Mouse (Mus musculus): ENCODE data around the gene Tbl2. TPM values are rescaled to one million over a fixed set of nuclear protein-coding genes. Genes with fewer than 3 reads are reported as not detected.
A peak's percentile ranks its signal among the peaks of the same experiment; 100 is the strongest.

Tbl2 gene
- total RNA-seq (2021): 10 to 100 TPM in 1 of 2 experiments, 1 to 10 TPM in 1; 9.9 to 10.6 TPM
- 5.8 and 8.8 TPM in 2 replicates for polyA plus RNA-seq (2012; rRNA removed)
- long read RNA-seq, full-length matches to known transcripts: 6 of 10 reads
- long read RNA-seq, partial matches to known transcripts: 4 of 10 reads
- long read RNA-seq, other reads (novel, unspliced or antisense): 0 of 10 reads

DNA sequence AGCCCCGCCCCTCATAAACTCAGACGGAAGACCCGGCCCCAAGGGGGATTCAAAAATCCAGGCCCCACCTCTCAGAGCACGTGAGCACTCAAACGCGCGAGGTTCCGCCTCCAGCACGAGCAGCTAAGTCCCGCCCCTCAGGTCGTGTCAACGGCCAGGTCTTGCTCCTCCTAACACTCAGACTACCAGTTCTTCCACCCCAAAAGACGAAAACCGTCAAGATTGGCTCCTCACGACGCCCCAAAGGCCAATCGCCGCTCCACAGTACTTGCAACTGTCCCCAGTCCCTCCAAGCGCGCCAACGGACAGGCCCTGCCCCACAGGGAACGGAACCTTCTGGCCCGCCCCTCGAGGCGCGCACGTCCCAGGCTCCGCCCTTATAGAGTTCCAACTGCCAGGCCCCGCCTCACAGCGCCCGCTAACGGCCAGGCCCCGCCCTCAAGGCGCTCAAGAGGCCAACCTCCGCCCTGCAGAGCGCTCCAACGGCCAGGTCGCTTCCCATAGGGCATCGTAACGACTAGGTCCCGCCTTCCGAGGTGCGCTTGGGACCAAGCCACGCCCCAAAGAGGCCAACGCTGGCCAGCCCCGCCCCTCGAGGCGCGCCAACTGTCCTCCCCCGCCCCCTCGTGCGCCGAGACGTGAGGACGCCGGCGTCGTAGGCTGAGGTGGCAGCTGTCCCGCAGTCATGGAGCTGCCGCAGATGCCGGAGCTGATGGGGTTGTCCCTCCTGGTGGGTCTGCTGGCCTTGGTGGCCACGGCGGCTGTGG, at the start of gene Tbl2:
Tbl2 (plus strand) TSS at position 605 of the 767 bp plus-strand sequence.
- H3K36me3 ChIP-seq (ENCODE audit: control insufficient read depth, insufficient read depth, low read length): no peaks in the 10 kb centered on the region
- peak within 1 kb of the TSS; percentile 84 for H3K4me3 ChIP-seq
- no peaks in the 10 kb centered on the region for H3K27me3 ChIP-seq (ENCODE audit: control insufficient read depth, insufficient read depth, low read length)
- H3K79me2 ChIP-seq (replicated peaks; ENCODE audit: control insufficient read depth, insufficient read depth, low read length): no peaks in the 10 kb centered on the region
- intact Hi-C loops (cut with DNase I): loop anchor here (2.0 kb wide), 1 partner anchor 38 kb away; the partner anchor contains the start of gene Baz1b
- peak; percentile 99 for DNase-seq
- H3K9ac ChIP-seq (ENCODE audit: low read depth, low read length): peak within 1 kb of the TSS; percentile 81
- no peaks in the 10 kb centered on the region; the same call in 1 of the 2 replicates for H3K4me1 ChIP-seq (ENCODE audit: control insufficient read depth, insufficient read depth, low read length)
- H3K27ac ChIP-seq: peak within 1 kb of the TSS; percentile 91
- peak; percentile 30; the same call in 1 of the 2 replicates for TF ChIP-seq EP300 (IDR thresholded peaks at IDR 0.05; ENCODE audit: insufficient read depth, low read depth, low read length)
- TF ChIP-seq CTCF (IDR thresholded peaks at IDR 0.05): 0 out of 2 replicates have a peak, but pooled peaks have one; percentile 17
- peak; percentile 76 for TF ChIP-seq POLR2A (IDR thresholded peaks at IDR 0.05; ENCODE audit: insufficient read depth, low read depth, low read length)
- WGBS: under 1% methylated on average over 63 of the region's 63 CpGs

DNA sequence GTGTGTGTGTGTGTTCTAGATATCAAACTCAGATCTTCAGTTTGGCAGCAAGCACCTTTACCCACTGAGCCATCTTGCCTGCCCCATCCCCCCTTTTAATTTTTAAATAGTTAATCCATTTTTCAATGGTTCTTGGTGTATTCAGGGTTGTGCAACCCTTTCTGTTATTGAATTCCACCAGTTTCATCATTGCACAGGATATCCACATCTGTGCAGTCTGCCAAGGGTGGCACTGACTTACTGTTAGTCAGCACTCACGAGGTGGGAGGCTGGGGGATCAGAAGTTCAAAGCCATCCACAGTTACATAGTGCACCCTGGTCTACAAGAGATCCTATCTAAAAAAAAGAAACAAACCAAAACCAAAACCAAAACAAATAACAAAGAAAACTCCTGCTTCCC, 48.5 kb upstream of the Tbl2 start:
- 38% methylated on average over 1 of the region's 1 CpGs for WGBS
- intact Hi-C loops (cut with DNase I): no loop called here
- TF ChIP-seq EP300 (IDR thresholded peaks at IDR 0.05; ENCODE audit: insufficient read depth, low read depth, low read length) (no peak), CTCF (IDR thresholded peaks at IDR 0.05) (no peak), POLR2A (IDR thresholded peaks at IDR 0.05; ENCODE audit: insufficient read depth, low read depth, low read length) (no peak)
- Histone ChIP-seq H3K9ac (ENCODE audit: low read depth, low read length) (no peak overlapping the region), H3K4me3 (no peak overlapping the region), H3K79me2 (replicated peaks; ENCODE audit: control insufficient read depth, insufficient read depth, low read length) (no peaks in the 10 kb centered on the region), H3K27me3 (ENCODE audit: control insufficient read depth, insufficient read depth, low read length) (peaks cover 2% of the 10 kb centered on the region), H3K36me3 (ENCODE audit: control insufficient read depth, insufficient read depth, low read length) (no peaks in the 10 kb centered on the region), H3K4me1 (ENCODE audit: control insufficient read depth, insufficient read depth, low read length) (no peaks in the 10 kb centered on the region), H3K27ac (no peak overlapping the region)
- DNase-seq: no peak

DNA sequence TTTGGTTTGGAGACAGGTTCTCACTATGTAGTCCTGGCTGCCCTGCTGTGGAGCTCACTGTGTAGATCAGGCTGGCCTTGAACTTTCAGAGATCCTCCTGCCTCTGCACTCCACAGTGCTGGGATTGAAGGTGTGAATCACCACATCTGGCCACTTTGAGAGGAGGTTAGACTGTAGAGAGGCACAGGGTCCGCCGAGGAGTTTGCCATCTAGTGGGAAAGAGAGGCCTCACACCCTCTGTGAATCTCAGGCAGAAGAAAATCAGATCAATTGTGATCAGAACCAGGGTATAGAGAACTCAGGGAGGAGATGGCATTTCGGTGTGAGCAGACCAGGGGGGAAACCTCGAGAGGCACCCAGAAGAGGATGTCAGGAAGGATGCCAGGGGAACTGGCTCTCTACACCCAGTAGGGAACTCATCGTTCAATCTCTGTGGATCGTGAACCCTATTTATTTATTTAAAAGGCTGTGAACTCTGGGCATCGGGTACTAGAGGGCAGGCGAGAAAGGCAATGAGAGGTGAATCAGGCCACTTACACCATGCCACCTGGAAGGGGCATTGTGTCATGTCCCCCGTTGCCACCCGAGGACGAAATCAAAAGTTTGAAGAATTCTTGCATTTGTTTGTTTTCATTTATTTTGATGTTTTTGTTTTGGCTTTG, 45.3 kb upstream of the Tbl2 start:
- peak; percentile 64 for TF ChIP-seq CTCF (IDR thresholded peaks at IDR 0.05)
- no peak for TF ChIP-seq EP300 (IDR thresholded peaks at IDR 0.05; ENCODE audit: insufficient read depth, low read depth, low read length)
- TF ChIP-seq POLR2A (IDR thresholded peaks at IDR 0.05; ENCODE audit: insufficient read depth, low read depth, low read length): no peak
- Histone ChIP-seq H3K27me3 (ENCODE audit: control insufficient read depth, insufficient read depth, low read length) (no peaks in the 10 kb centered on the region), H3K36me3 (ENCODE audit: control insufficient read depth, insufficient read depth, low read length) (no peaks in the 10 kb centered on the region), H3K4me3 (no peak overlapping the region), H3K9ac (ENCODE audit: low read depth, low read length) (no peak overlapping the region), H3K4me1 (ENCODE audit: control insufficient read depth, insufficient read depth, low read length) (no peaks in the 10 kb centered on the region), H3K27ac (no peak overlapping the region), H3K79me2 (replicated peaks; ENCODE audit: control insufficient read depth, insufficient read depth, low read length) (no peaks in the 10 kb centered on the region)
- intact Hi-C loops (cut with DNase I): no loop called here
- WGBS: 61% methylated on average over 11 of the region's 11 CpGs
- no peak for DNase-seq

DNA sequence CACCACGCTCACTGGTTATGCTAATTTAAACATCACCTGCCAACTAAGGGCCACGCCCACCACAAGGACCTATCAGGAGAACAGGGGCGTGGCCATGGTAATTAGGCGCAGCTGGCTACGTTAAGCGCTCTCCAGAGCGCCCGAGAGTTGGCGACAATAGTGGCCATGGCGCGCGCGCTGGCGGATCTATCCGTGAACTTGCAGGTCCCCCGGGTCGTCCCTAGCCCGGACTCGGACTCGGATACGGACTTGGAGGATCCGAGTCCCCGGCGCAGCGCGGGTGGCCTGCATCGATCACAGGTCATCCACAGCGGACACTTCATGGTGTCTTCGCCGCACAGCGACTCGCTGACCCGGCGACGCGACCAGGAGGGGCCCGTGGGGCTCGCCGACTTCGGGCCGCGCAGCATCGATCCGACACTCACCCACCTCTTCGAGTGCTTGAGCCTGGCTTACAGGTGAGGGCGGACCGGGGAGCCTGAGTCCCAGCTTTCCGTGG, 42.6 kb upstream of the Tbl2 start:
- intact Hi-C loops (cut with DNase I): no loop called here
- DNase-seq: peak; percentile 81 to 87
- 0 out of 2 replicates have a peak, but pooled peaks have one; percentile 37 for TF ChIP-seq EP300 (IDR thresholded peaks at IDR 0.05; ENCODE audit: insufficient read depth, low read depth, low read length)
- peak; percentile 91 for TF ChIP-seq POLR2A (IDR thresholded peaks at IDR 0.05; ENCODE audit: insufficient read depth, low read depth, low read length)
- no peak for TF ChIP-seq CTCF (IDR thresholded peaks at IDR 0.05)
- H3K79me2 ChIP-seq (replicated peaks; ENCODE audit: control insufficient read depth, insufficient read depth, low read length): no peaks in the 10 kb centered on the region
- H3K36me3 ChIP-seq (ENCODE audit: control insufficient read depth, insufficient read depth, low read length): no peaks in the 10 kb centered on the region
- peak overlapping the region; percentile 76 for H3K9ac ChIP-seq (ENCODE audit: low read depth, low read length)
- under 1% methylated on average over 48 of the region's 48 CpGs for WGBS
- no peaks in the 10 kb centered on the region for H3K4me1 ChIP-seq (ENCODE audit: control insufficient read depth, insufficient read depth, low read length)
- no peaks in the 10 kb centered on the region for H3K27me3 ChIP-seq (ENCODE audit: control insufficient read depth, insufficient read depth, low read length)
- H3K27ac ChIP-seq: peak overlapping the region; percentile 87
- peak overlapping the region; percentile 57 for H3K4me3 ChIP-seq

DNA sequence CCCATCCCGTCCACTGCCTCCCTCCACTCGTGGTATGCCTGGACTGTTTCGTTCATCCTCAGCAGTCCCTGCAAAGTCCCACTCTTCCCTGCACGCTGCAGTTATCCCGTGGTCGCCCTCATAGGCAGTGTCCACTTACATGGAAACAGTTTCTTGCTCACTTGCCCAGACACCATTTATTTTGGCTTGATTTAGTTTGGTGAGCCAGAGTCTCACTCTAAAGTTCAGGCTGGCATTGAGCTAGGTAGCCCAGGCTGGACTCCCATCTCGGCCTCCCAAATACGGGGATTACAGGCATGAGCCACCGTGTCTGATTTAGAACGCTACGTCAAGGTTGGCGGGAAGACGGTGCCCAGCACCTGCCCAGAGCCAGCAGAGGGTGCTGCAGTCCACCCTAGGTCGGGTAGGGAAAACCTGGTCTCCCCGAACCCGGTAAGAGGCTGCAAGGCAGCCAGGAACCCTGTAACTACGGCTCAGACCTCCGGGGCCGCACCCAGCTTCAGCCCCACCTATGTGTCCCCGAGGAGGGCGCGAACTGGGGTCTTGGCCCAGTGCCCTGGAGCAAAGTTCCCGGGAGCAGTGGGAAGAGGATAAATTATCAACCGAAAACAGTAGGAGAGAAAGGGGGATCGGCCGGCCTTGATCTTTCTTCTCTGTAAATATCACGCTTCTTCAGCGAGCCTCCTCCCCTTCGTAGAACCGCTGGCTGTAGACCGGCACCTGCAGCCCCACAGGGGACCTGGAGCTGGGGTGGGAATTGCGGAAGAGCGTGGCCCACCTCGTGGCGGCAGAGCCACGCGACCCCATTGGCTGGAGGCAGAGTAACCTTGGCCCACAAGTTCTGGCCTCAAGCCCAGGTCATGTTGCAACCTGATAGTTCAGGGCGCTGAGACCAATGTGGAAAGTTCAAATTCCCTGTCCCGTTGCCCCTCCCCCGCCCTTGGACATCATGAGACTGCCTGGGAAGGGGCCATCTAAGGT, 41.6 kb upstream of the Tbl2 start:
- Histone ChIP-seq H3K36me3 (ENCODE audit: control insufficient read depth, insufficient read depth, low read length) (no peaks in the 10 kb centered on the region), H3K4me3 (peak overlapping the region; percentile 57), H3K27me3 (ENCODE audit: control insufficient read depth, insufficient read depth, low read length) (no peaks in the 10 kb centered on the region), H3K79me2 (replicated peaks; ENCODE audit: control insufficient read depth, insufficient read depth, low read length) (no peaks in the 10 kb centered on the region), H3K27ac (peak overlapping the region; percentile 87), H3K9ac (ENCODE audit: low read depth, low read length) (peak overlapping the region; percentile 76), H3K4me1 (ENCODE audit: control insufficient read depth, insufficient read depth, low read length) (no peaks in the 10 kb centered on the region)
- TF ChIP-seq POLR2A (IDR thresholded peaks at IDR 0.05; ENCODE audit: insufficient read depth, low read depth, low read length) (no peak; the same call in 1 of the 2 replicates), EP300 (IDR thresholded peaks at IDR 0.05; ENCODE audit: insufficient read depth, low read depth, low read length) (peak; percentile 78), CTCF (IDR thresholded peaks at IDR 0.05) (peak; percentile 79)
- DNase-seq: peak; percentile 75 to 84
- intact Hi-C loops (cut with DNase I): no loop called here
- WGBS: 7% methylated on average over 40 of the region's 40 CpGs

All from heart, adult 2 months (tissue).